Mouse (Mus musculus) limb, embryonic 12.5 days (tissue): ENCODE data around the gene Srp72. TPM values are rescaled to one million over a fixed set of nuclear protein-coding genes. Genes with fewer than 3 reads are reported as not detected.

Source experiments
- polyA plus RNA-seq: library from polyadenylated mRNA; unstranded; fragments of >200 nt; fragmentation: Nextera tagmentation; extraction: Ambion mirVana; gene quantifications from 2 replicates; pipeline ENCODE4 v1.2.1, GENCODE M21; 2016

Gene Srp72
- polyA plus RNA-seq, 1 experiment from 2014 or later: 88.1 TPM

Other genes starting within 250 kb of the Srp72 start
- 21.1 and 21.9 TPM in 2 replicates for gene Aasdh, start 69.2 kb upstream of the Srp72 start, polyA plus RNA-seq
- gene Paics, start 23.4 kb upstream of the Srp72 start, polyA plus RNA-seq: 392 and 396 TPM in 2 replicates
- 34.6 and 36.0 TPM in 2 replicates for gene Ppat, start 23.1 kb upstream of the Srp72 start, polyA plus RNA-seq
- gene Arl9, start 29.4 kb downstream of the Srp72 start, polyA plus RNA-seq: not detected in 2 replicates
- gene Thegl, start 41.3 kb downstream of the Srp72 start, polyA plus RNA-seq: not detected in 2 replicates
- 0.26 TPM in 1 of 2 replicates, not detected in the other for gene Hopx, start 140.4 kb downstream of the Srp72 start, polyA plus RNA-seq
- 0.86 and 1.1 TPM in 2 replicates for gene Spink2, start 236.8 kb downstream of the Srp72 start, polyA plus RNA-seq